Mouse (Mus musculus) kidney, adult 2 months (tissue): ENCODE data around the gene Ntn5.

Experiments used
- CTCF ChIP-seq: fragments of 200-500 bp; conservative IDR thresholded peaks from 2 replicates; pipeline ENCODE4 v1.5.1; 2011; ENCODE audit warnings: low read depth, mild to moderate bottlenecking, control low read depth, low read length, moderate library complexity, mixed read lengths; ENCODE audit not compliant: insufficient read depth, insufficient read length
- POLR2A ChIP-seq: fragments of 200-500 bp; IDR thresholded peaks from one replicate; pipeline ENCODE4 v1.6.1; 2011; ENCODE audit warnings: low read depth, low read length, control low read depth

GRCm38 (mm10) chr7:45681046-45681736, 2.6 kb upstream of the Ntn5 start:
- TF ChIP-seq CTCF (no peak), POLR2A (no peak)
